Comparison of ENCODE assay signal across 13 mouse cellular contexts in genomic region chr5:117152944-117153343, GRCm38 (mm10). TPM values are rescaled to one million over a fixed set of nuclear protein-coding genes. Genes with fewer than 3 reads are reported as not detected.
DNase-seq lines count a peak whose midpoint lies in the region; ATAC-seq and TF ChIP-seq lines count a peak whose summit lies in the region.
"Had no signal": no experiment of that assay in that cellular context is flagged by ENCODE, and none has a peak within 500 bp of the region (broad histone marks: within the 10 kb centered on the region; RNA-seq: fewer than 3 reads in every experiment).

No protein-coding gene starts in this region.

- no peak overlapping the region for H3K4me2 ChIP-seq in kidney, postnatal 0 days (ENCODE audit: low read length)
- H3K4me2 ChIP-seq in lung, postnatal 0 days (replicated peaks; ENCODE audit: low read depth, low read length): no peak overlapping the region
- H3K4me2 ChIP-seq in limb, embryonic 15.5 days: no peak overlapping the region
- H3K4me2 ChIP-seq in forebrain, postnatal 0 days (ENCODE audit: low read depth): no peak overlapping the region
- H3K4me2 ChIP-seq: heart, embryonic 11.5 days; hindbrain, embryonic 12.5 days had no signal

- no peak for TF ChIP-seq EP300 in lung, postnatal 0 days (IDR thresholded peaks at IDR 0.05)

- DNase-seq in kidney, postnatal 0 days (ENCODE audit: low spot score): no peak
- no peak for DNase-seq in kidney, adult 18-20 months
- DNase-seq in lung, postnatal 0 days (ENCODE audit: low spot score): no peak
- no peak for DNase-seq in lung, postnatal 10 days
- peak; percentile 41 for DNase-seq in NIH3T3 (ENCODE audit: low read depth)
- no peak for DNase-seq in forebrain, postnatal 0 days
- no peak for DNase-seq in urinary bladder, postnatal 10 days (ENCODE audit: low spot score)
- DNase-seq: thymus, postnatal 36 days had no signal

- no peak overlapping the region for H3K9ac ChIP-seq in kidney, postnatal 0 days (ENCODE audit: low read depth, low read length)
- no peak overlapping the region for H3K9ac ChIP-seq in lung, postnatal 0 days (replicated peaks; ENCODE audit: low read depth)
- no peak overlapping the region for H3K9ac ChIP-seq in limb, embryonic 15.5 days
- H3K9ac ChIP-seq in forebrain, postnatal 0 days: no peak overlapping the region
- H3K9ac ChIP-seq: hindbrain, embryonic 12.5 days had no signal

- no peaks in the 10 kb centered on the region for H3K36me3 ChIP-seq in kidney, postnatal 0 days (ENCODE audit: insufficient read depth, low read length)
- H3K36me3 ChIP-seq in lung, postnatal 0 days (ENCODE audit: insufficient read depth, low read length): no peaks in the 10 kb centered on the region
- no peaks in the 10 kb centered on the region for H3K36me3 ChIP-seq in limb, embryonic 15.5 days
- no peaks in the 10 kb centered on the region for H3K36me3 ChIP-seq in forebrain, postnatal 0 days (ENCODE audit: insufficient read depth)

- H3K9me3 ChIP-seq in kidney, postnatal 0 days (replicated peaks; ENCODE audit: low read length): no peaks in the 10 kb centered on the region; the same call in 1 of the 2 replicates
- no peaks in the 10 kb centered on the region for H3K9me3 ChIP-seq in lung, postnatal 0 days (ENCODE audit: low read length)
- no peaks in the 10 kb centered on the region for H3K9me3 ChIP-seq in limb, embryonic 15.5 days
- 0 out of 2 replicates have a peak, but pooled peaks cover 4% of the 10 kb centered on the region for H3K9me3 ChIP-seq in forebrain, postnatal 0 days (ENCODE audit: low read length)

- H3K27ac ChIP-seq in kidney, postnatal 0 days: no peak overlapping the region
- H3K27ac ChIP-seq in lung, postnatal 0 days (ENCODE audit: low read length): no peak overlapping the region
- peak overlapping the region; percentile 47; the same call in 1 of the 2 replicates for H3K27ac ChIP-seq in limb, embryonic 15.5 days
- H3K27ac ChIP-seq in forebrain, postnatal 0 days (ENCODE audit: low read depth, low read length): no peak overlapping the region
- H3K27ac ChIP-seq: hindbrain, embryonic 12.5 days had no signal

- peak; percentile 38; the same call in 1 of the 2 replicates for TF ChIP-seq CTCF in kidney, postnatal 0 days (IDR thresholded peaks at IDR 0.05; ENCODE audit: low read depth)
- peak; percentile 33 for TF ChIP-seq CTCF in lung, postnatal 0 days (IDR thresholded peaks at IDR 0.05)
- no peak for TF ChIP-seq CTCF in forebrain, postnatal 0 days (IDR thresholded peaks at IDR 0.05; ENCODE audit: low read depth)

- no peaks in the 10 kb centered on the region for H3K27me3 ChIP-seq in kidney, postnatal 0 days (ENCODE audit: insufficient read depth, low read length)
- no peaks in the 10 kb centered on the region for H3K27me3 ChIP-seq in lung, postnatal 0 days (replicated peaks; ENCODE audit: insufficient read depth, low read length)
- no peaks in the 10 kb centered on the region for H3K27me3 ChIP-seq in limb, embryonic 15.5 days
- H3K27me3 ChIP-seq in forebrain, postnatal 0 days (ENCODE audit: insufficient read depth, low read length): no peaks in the 10 kb centered on the region
- H3K27me3 ChIP-seq: hindbrain, embryonic 12.5 days had no signal

- no peak overlapping the region for H3K4me3 ChIP-seq in kidney, postnatal 0 days (replicated peaks; ENCODE audit: low read depth, low read length)
- H3K4me3 ChIP-seq in lung, postnatal 0 days (ENCODE audit: low read depth, low read length): no peak overlapping the region
- no peak overlapping the region for H3K4me3 ChIP-seq in limb, embryonic 15.5 days
- no peak overlapping the region for H3K4me3 ChIP-seq in forebrain, postnatal 0 days (ENCODE audit: low read depth, low read length)
- H3K4me3 ChIP-seq: hindbrain, embryonic 12.5 days had no signal

- no peaks in the 10 kb centered on the region for H3K4me1 ChIP-seq in kidney, postnatal 0 days (replicated peaks; ENCODE audit: insufficient read depth, low read length)
- no peaks in the 10 kb centered on the region for H3K4me1 ChIP-seq in lung, postnatal 0 days (ENCODE audit: insufficient read depth, low read depth, low read length)
- H3K4me1 ChIP-seq in limb, embryonic 15.5 days: 0 out of 2 replicates have a peak, but pooled peaks cover 4% of the 10 kb centered on the region
- H3K4me1 ChIP-seq in forebrain, postnatal 0 days (ENCODE audit: insufficient read depth): no peaks in the 10 kb centered on the region
- H3K4me1 ChIP-seq: hindbrain, embryonic 12.5 days had no signal

- ATAC-seq in kidney, postnatal 0 days (replicated peaks; ENCODE audit: low FRiP score, low read depth): no peak
- ATAC-seq in lung, postnatal 0 days: no peak
- no peak for ATAC-seq in limb, embryonic 15.5 days (ENCODE audit: insufficient number of reproducible peaks, low FRiP score, low TSS enrichment, low read depth)
- ATAC-seq in forebrain, postnatal 0 days: no peak
- ATAC-seq: forebrain, embryonic 16.5 days; inflammation-experienced regulatory T-cells, adult 6 months had no signal

RNA-seq across cellular contexts. Expression of gene Taok3, which starts 33.0 kb away (rescaled TPM):
- 16.1 and 19.8 TPM in 2 replicates for polyA plus RNA-seq in kidney, postnatal 0 days (2015; fragmentation: Nextera tagmentation; extraction: Ambion mirVana)
- polyA plus RNA-seq in lung, postnatal 0 days (2015; fragmentation: Nextera tagmentation; extraction: Ambion mirVana): 55.5 and 67.3 TPM in 2 replicates
- polyA plus RNA-seq in limb, embryonic 15.5 days (2015; fragmentation: Nextera tagmentation; extraction: Ambion mirVana): 18.4 and 20.5 TPM in 2 replicates
- 37.2 TPM in 2 replicates for total RNA-seq in forebrain, postnatal 0 days (2014; rRNA removed)
- polyA plus RNA-seq in forebrain, postnatal 0 days (2015; fragmentation: Nextera tagmentation; extraction: Ambion mirVana): 40.8 and 57.6 TPM in 2 replicates

RNA-seq across cellular contexts. Expression of gene Suds3, which starts 37.0 kb away (rescaled TPM):
- polyA plus RNA-seq in kidney, postnatal 0 days (2015; fragmentation: Nextera tagmentation; extraction: Ambion mirVana): 69.3 and 69.5 TPM in 2 replicates
- 47.1 and 57.8 TPM in 2 replicates for polyA plus RNA-seq in lung, postnatal 0 days (2015; fragmentation: Nextera tagmentation; extraction: Ambion mirVana)
- polyA plus RNA-seq in limb, embryonic 15.5 days (2015; fragmentation: Nextera tagmentation; extraction: Ambion mirVana): 58.3 and 68.8 TPM in 2 replicates
- 83.5 and 95.9 TPM in 2 replicates for total RNA-seq in forebrain, postnatal 0 days (2014; rRNA removed)
- 75.9 and 76.4 TPM in 2 replicates for polyA plus RNA-seq in forebrain, postnatal 0 days (2015; fragmentation: Nextera tagmentation; extraction: Ambion mirVana)
